Mouse (Mus musculus) myocyte (in vitro differentiated cells): Measurements from ENCODE around the gene Syt7. TPM values are rescaled to one million over a fixed set of nuclear protein-coding genes. Genes with fewer than 3 reads are reported as not detected.

Experiments
- H3K27me3 ChIP-seq: one replicate; pipeline ENCODE4 v1.6.1; 2011; ENCODE audit not compliant: control insufficient read depth, insufficient read depth, insufficient read length
- H3K36me3 ChIP-seq: one replicate; pipeline ENCODE4 v1.6.1; 2011; ENCODE audit not compliant: control insufficient read depth, insufficient read depth
- H3K4me2 ChIP-seq: one replicate; pipeline ENCODE4 v1.6.1; 2011; ENCODE audit warnings: low read depth, control low read depth
- H3K4me3 ChIP-seq: one replicate; pipeline ENCODE4 v1.5.1; 2011; ENCODE audit warnings: mild to moderate bottlenecking, control low read depth, moderate library complexity
- H3K79me2 ChIP-seq: one replicate; pipeline ENCODE4 v1.6.1; 2011; ENCODE audit not compliant: control insufficient read depth, insufficient read depth
- H3ac ChIP-seq: one replicate; pipeline ENCODE4 v1.6.1; 2011; ENCODE audit not compliant: control insufficient read depth, insufficient read length
- CEBPB ChIP-seq: IDR thresholded peaks from 2 replicates; pipeline ENCODE4 v1.6.1; 2011; ENCODE audit warnings: mild to moderate bottlenecking, moderate library complexity; ENCODE audit not compliant: poor library complexity, insufficient read depth, severe bottlenecking
- E2F4 ChIP-seq: IDR thresholded peaks from one replicate; pipeline ENCODE4 v1.6.1; 2011; ENCODE audit warnings: mild to moderate bottlenecking, control low read depth, moderate library complexity; ENCODE audit not compliant: insufficient read depth
- MAX ChIP-seq: IDR thresholded peaks from one replicate; pipeline ENCODE4 v1.6.1; 2011; ENCODE audit warnings: low read depth, mild to moderate bottlenecking, control low read depth
- MYOD1 ChIP-seq, 3 experiments: IDR thresholded peaks; one replicate each; pipeline ENCODE4 v1.6.1; 2011; ENCODE audit warnings: control low read depth in 2 of 3, low read depth in 2 of 3, mild to moderate bottlenecking in 2 of 3, moderate library complexity in 1 of 3; ENCODE audit not compliant: insufficient read length in 2 of 3, control insufficient read depth in 1 of 3
- MYOG ChIP-seq, 3 experiments: IDR thresholded peaks; one replicate each; pipeline ENCODE4 v1.6.1; 2011; ENCODE audit warnings: control low read depth in 2 of 3, low read depth in 2 of 3, mild to moderate bottlenecking in 2 of 3; ENCODE audit not compliant: insufficient read length in 2 of 3, control insufficient read depth in 1 of 3, insufficient read depth in 1 of 3
- POLR2A ChIP-seq: IDR thresholded peaks from one replicate; pipeline ENCODE4 v1.6.1; 2011; ENCODE audit warnings: low read depth, mild to moderate bottlenecking, control low read depth, moderate library complexity; ENCODE audit not compliant: insufficient read length
- POLR2AphosphoS2 ChIP-seq: IDR thresholded peaks from one replicate; pipeline ENCODE4 v1.6.1; 2011; ENCODE audit warnings: low read depth, control low read depth; ENCODE audit not compliant: insufficient read length
- REST ChIP-seq: IDR thresholded peaks from one replicate; pipeline ENCODE4 v1.6.1; 2011; ENCODE audit warnings: mild to moderate bottlenecking, control low read depth, moderate library complexity; ENCODE audit not compliant: insufficient read depth, insufficient read length
- SRF ChIP-seq: IDR thresholded peaks from one replicate; pipeline ENCODE4 v1.6.1; 2011; ENCODE audit warnings: low read depth; ENCODE audit not compliant: control insufficient read depth, insufficient read length
- TCF12 ChIP-seq: IDR thresholded peaks from one replicate; pipeline ENCODE4 v1.6.1; 2011; ENCODE audit warnings: mild to moderate bottlenecking, control low read depth; ENCODE audit not compliant: poor library complexity, insufficient read depth, severe bottlenecking
- TCF3 ChIP-seq: IDR thresholded peaks from one replicate; pipeline ENCODE4 v1.6.1; 2011; ENCODE audit warnings: low read depth, control low read depth; ENCODE audit not compliant: insufficient read length
- USF1 ChIP-seq: IDR thresholded peaks from one replicate; pipeline ENCODE4 v1.6.1; 2011; ENCODE audit warnings: low read depth, mild to moderate bottlenecking, control low read depth, moderate library complexity
- polyA plus RNA-seq: library from polyadenylated mRNA; unstranded; fragments of >200 nt; fragmentation: generic; extraction: Trizol; gene quantifications from one replicate; pipeline ENCODE4 v1.2.1, GENCODE M21; 2012; ENCODE audit warnings: missing spikeins

Gene Syt7
- polyA plus RNA-seq, 1 experiment = 0.42 TPM

GRCm38 (mm10) chr19:10366116-10366845 is 22.6 kb upstream of the Syt7 start:
- H3K27me3 ChIP-seq = peaks cover 49% of the 10 kb centered on the region
- TF ChIP-seq TCF3 (no peak), POLR2AphosphoS2 (no peak), MAX (no peak), MYOD1 (IDR thresholded peaks at IDR 0.05; ENCODE audit: control insufficient read depth in 1 of 3, insufficient read length in 2 of 3, low read depth in 2 of 3) (no peak), MYOG (IDR thresholded peaks at IDR 0.05; ENCODE audit: control insufficient read depth in 1 of 3, insufficient read depth in 1 of 3, insufficient read length in 2 of 3, low read depth in 2 of 3) (no peak), USF1 (no peak)
- H3K4me3 ChIP-seq = no peak overlapping the region
- H3K36me3 ChIP-seq = no peaks in the 10 kb centered on the region
- no peak overlapping the region for H3K4me2 ChIP-seq
- H3K79me2 ChIP-seq = no peaks in the 10 kb centered on the region
- no peak overlapping the region for H3ac ChIP-seq

- Histone ChIP-seq H3K27me3 (peaks cover 45% of the 10 kb centered on the region), H3K36me3 (no peaks in the 10 kb centered on the region), H3K79me2 (no peaks in the 10 kb centered on the region), H3ac (no peak overlapping the region), H3K4me3 (no peak overlapping the region), H3K4me2 (no peak overlapping the region)
- TF ChIP-seq E2F4 (no peak), USF1 (no peak), SRF (no peak), TCF12 (no peak), TCF3 (no peak), REST (no peak), POLR2A (no peak), POLR2AphosphoS2 (no peak), MYOD1 (IDR thresholded peaks at IDR 0.05; ENCODE audit: control insufficient read depth in 1 of 3, insufficient read length in 2 of 3, low read depth in 2 of 3) (no peak), CEBPB (no peak), MAX (no peak), MYOG (IDR thresholded peaks at IDR 0.05; ENCODE audit: control insufficient read depth in 1 of 3, insufficient read depth in 1 of 3, insufficient read length in 2 of 3, low read depth in 2 of 3) (no peak)
Measured at GRCm38 (mm10) chr19:10367802-10368201, 21.1 kb upstream of the Syt7 start.

GRCm38 (mm10) chr19:10369936-10370335 is 19.0 kb upstream of the Syt7 start:
- Histone ChIP-seq H3K27me3 (peaks cover 31% of the 10 kb centered on the region), H3K4me2 (no peak overlapping the region), H3K4me3 (no peak overlapping the region), H3K79me2 (no peaks in the 10 kb centered on the region), H3ac (no peak overlapping the region), H3K36me3 (no peaks in the 10 kb centered on the region)
- TF ChIP-seq POLR2AphosphoS2 (no peak), MYOD1 (IDR thresholded peaks at IDR 0.05; ENCODE audit: control insufficient read depth in 1 of 3, insufficient read length in 2 of 3, low read depth in 2 of 3) (no peak), CEBPB (no peak), POLR2A (no peak), REST (no peak), SRF (no peak), TCF3 (no peak), MYOG (IDR thresholded peaks at IDR 0.05; ENCODE audit: control insufficient read depth in 1 of 3, insufficient read depth in 1 of 3, insufficient read length in 2 of 3, low read depth in 2 of 3) (no peak)

- Histone ChIP-seq H3ac (no peak overlapping the region), H3K79me2 (no peaks in the 10 kb centered on the region), H3K27me3 (peaks cover 26% of the 10 kb centered on the region), H3K4me2 (no peak overlapping the region), H3K36me3 (no peaks in the 10 kb centered on the region), H3K4me3 (no peak overlapping the region)
- no peak for TF ChIP-seq MYOG (IDR thresholded peaks at IDR 0.05; ENCODE audit: control insufficient read depth in 1 of 3, insufficient read depth in 1 of 3, insufficient read length in 2 of 3, low read depth in 2 of 3)
Measured at GRCm38 (mm10) chr19:10373191-10373590, 15.7 kb upstream of the Syt7 start.

GRCm38 (mm10) chr19:10375260-10375659 is 13.6 kb upstream of the Syt7 start:
- H3K4me2 ChIP-seq = no peak overlapping the region
- peaks cover 32% of the 10 kb centered on the region for H3K27me3 ChIP-seq
- TF ChIP-seq TCF3 (no peak), CEBPB (no peak), TCF12 (no peak), E2F4 (no peak), SRF (no peak), POLR2AphosphoS2 (no peak)

More at GRCm38 (mm10) chr19:10375260-10375659, 13.6 kb upstream of the Syt7 start:
- Histone ChIP-seq H3K79me2 (no peaks in the 10 kb centered on the region), H3ac (no peak overlapping the region), H3K36me3 (no peaks in the 10 kb centered on the region), H3K4me3 (no peak overlapping the region)
